Comparison of ENCODE assay signal across 8 mouse cellular contexts in the genomic region with DNA sequence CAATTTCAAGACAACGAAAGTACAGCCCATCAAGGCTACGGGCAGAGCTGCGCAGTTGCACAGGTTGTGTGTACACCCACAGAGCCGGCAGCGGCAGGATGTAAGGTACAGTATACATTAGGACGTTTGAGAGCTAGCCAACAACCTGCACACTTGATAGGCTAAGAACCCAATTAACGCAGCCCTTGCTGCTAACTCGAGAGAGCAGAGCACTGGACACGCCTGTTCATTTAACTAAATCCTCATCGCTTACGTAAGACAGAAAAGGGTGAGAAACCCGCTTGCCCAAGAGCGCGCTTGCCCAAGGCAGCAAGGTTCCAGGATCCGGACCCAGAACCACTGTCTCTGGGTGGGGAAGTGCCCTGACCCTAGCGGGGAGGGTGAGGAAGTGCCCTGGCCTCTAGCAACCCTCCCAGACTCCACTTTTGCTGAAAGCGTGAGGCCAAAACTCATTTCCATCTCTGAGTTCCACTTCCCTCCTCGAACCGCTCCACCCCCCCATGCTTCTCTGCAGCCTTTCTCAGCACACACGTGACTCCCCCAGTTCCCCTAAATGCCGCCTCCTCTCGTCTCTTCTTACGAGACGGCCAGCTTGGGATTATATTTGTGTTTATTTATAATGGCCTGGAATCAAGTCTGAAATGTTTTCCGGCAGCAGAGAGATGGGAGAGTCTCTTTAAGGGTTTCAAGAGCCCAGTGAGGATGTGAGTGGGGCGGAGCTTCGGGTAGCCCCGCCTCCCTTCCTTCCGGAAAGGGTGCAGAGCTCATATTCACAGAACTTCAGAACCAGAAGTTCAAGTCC. TPM values are rescaled to one million over a fixed set of nuclear protein-coding genes. Genes with fewer than 3 reads are reported as not detected.
DNase-seq lines count a peak whose midpoint lies in the region; ATAC-seq and TF ChIP-seq lines count a peak whose summit lies in the region.

No protein-coding gene starts in this region.

- peak; percentile 68; the same call in 1 of the 2 replicates for ATAC-seq in hindbrain, embryonic 12.5 days (ENCODE audit: low FRiP score)
- ATAC-seq in lung, postnatal 0 days, result peak; percentile 85

- no peaks in the 10 kb centered on the region for H3K36me3 ChIP-seq in hindbrain, embryonic 12.5 days
- no peaks in the 10 kb centered on the region for H3K36me3 ChIP-seq in lung, postnatal 0 days (ENCODE audit: insufficient read depth, low read length)

- peak overlapping the region; percentile 77 for H3K4me2 ChIP-seq in hindbrain, embryonic 12.5 days (replicated peaks)
- H3K4me2 ChIP-seq in lung, postnatal 0 days (replicated peaks; ENCODE audit: low read depth, low read length), result peak overlapping the region; percentile 55

- H3K27me3 ChIP-seq in hindbrain, embryonic 12.5 days, result no peaks in the 10 kb centered on the region
- no peaks in the 10 kb centered on the region for H3K27me3 ChIP-seq in lung, postnatal 0 days (replicated peaks; ENCODE audit: insufficient read depth, low read length)

- H3K4me3 ChIP-seq in hindbrain, embryonic 12.5 days, result peak overlapping the region; percentile 39
- H3K4me3 ChIP-seq in lung, postnatal 0 days (ENCODE audit: low read depth, low read length), result peak overlapping the region; percentile 25

- H3K27ac ChIP-seq in hindbrain, embryonic 12.5 days, result peak overlapping the region; percentile 44; the same call in 1 of the 2 replicates
- H3K27ac ChIP-seq in lung, postnatal 0 days (ENCODE audit: low read length), result peak overlapping the region; percentile 89

- 4% methylated on average over 29 of the region's 29 CpGs for WGBS in hindbrain, embryonic 12.5 days
- WGBS in lung, postnatal 0 days, result 1% methylated on average over 29 of the region's 29 CpGs

- peaks cover 4% of the 10 kb centered on the region for H3K4me1 ChIP-seq in hindbrain, embryonic 12.5 days
- H3K4me1 ChIP-seq in lung, postnatal 0 days (ENCODE audit: insufficient read depth, low read depth, low read length), result peaks cover 8% of the 10 kb centered on the region; the same call in 1 of the 2 replicates

- H3K9ac ChIP-seq in hindbrain, embryonic 12.5 days, result peak overlapping the region; percentile 50; the same call in 1 of the 2 replicates
- no peak overlapping the region; the same call in 1 of the 2 replicates for H3K9ac ChIP-seq in lung, postnatal 0 days (replicated peaks; ENCODE audit: low read depth)

- peak; percentile 96 for DNase-seq in NIH3T3 (ENCODE audit: low read depth)
- peak; percentile 76 to 82 for DNase-seq in cerebellum, postnatal 14 days
- DNase-seq in frontal cortex, postnatal 14 days (ENCODE audit: low spot score in 2 of 2), result peak; percentile 70 to 72
- peak; percentile 70 to 79 for DNase-seq in layer of hippocampus, postnatal 10 days (ENCODE audit: low spot score in 2 of 2)
- DNase-seq in lung, postnatal 0 days (ENCODE audit: low spot score), result peak; percentile 96
- peak; percentile 40 for DNase-seq in ovary, postnatal 10 days (ENCODE audit: low spot score)
- DNase-seq in thymus, postnatal 0 days (ENCODE audit: low spot score), result peak; percentile 90

- TF ChIP-seq CTCF in lung, postnatal 0 days (IDR thresholded peaks at IDR 0.05), result peak; percentile 49

- peak; percentile 61 for TF ChIP-seq EP300 in lung, postnatal 0 days (IDR thresholded peaks at IDR 0.05)

- no peaks in the 10 kb centered on the region for H3K9me3 ChIP-seq in hindbrain, embryonic 12.5 days (replicated peaks)
- H3K9me3 ChIP-seq in lung, postnatal 0 days (ENCODE audit: low read length), result no peaks in the 10 kb centered on the region

RNA-seq across cellular contexts. Expression of a gene that starts 6.9 kb away (rescaled TPM):
- 96.9 and 118 TPM in 2 replicates for polyA plus RNA-seq in hindbrain, embryonic 12.5 days (2016; fragmentation: Nextera tagmentation; extraction: Ambion mirVana)
- total RNA-seq in layer of hippocampus, postnatal 10 days (2021), result 10 to 100 TPM; 71.1 to 73.0 TPM
- 81.2 and 94.5 TPM in 2 replicates for polyA plus RNA-seq in lung, postnatal 0 days (2015; fragmentation: Nextera tagmentation; extraction: Ambion mirVana)
- polyA plus RNA-seq in thymus, postnatal 0 days (2015; fragmentation: Nextera tagmentation; extraction: Ambion mirVana), result 102 and 110 TPM in 2 replicates

Comparison
In these comparisons a context has a peak if more than half of its experiments do, and no peak if none do; other contexts are left out.
1. Peak in every context shown above with its lines: DNase-seq, ATAC-seq, H3K4me3 ChIP-seq and H3K27ac ChIP-seq.
2. DNase-seq: peak in every context shown above with its lines; median percentile 96 in NIH3T3; 96 in lung, postnatal 0 days; 90 in thymus, postnatal 0 days; 79 in cerebellum, postnatal 14 days; 74 in layer of hippocampus, postnatal 10 days; 71 in frontal cortex, postnatal 14 days; 40 in ovary, postnatal 10 days.